Mouse (Mus musculus) embryonic stem cell, embryonic (primary cell): ENCODE data around the gene Slc38a3.

ENCODE experiments used
- CTCF ChIA-PET, 4 experiments: fragments of 300-600 bp in 2 of 4; fragments of 350-600 bp in 2 of 4; sonication (Branson Sonifier 250); formaldehyde crosslinking; loops; one replicate each; lab custom pipeline; 2022; ENCODE audit warnings: inconsistent platforms in 2 of 4; lab: Charles Lee
- POLR2A ChIA-PET, 4 experiments: fragments of 300-600 bp in 2 of 4; fragments of 350-600 bp in 2 of 4; sonication (Branson Sonifier 250); formaldehyde crosslinking; loops; one replicate each; lab custom pipeline; 2022; ENCODE audit warnings: antibody characterized with exemption in 4 of 4, inconsistent platforms in 1 of 4; lab: Charles Lee

Gene Slc38a3

GRCm38 (mm10) chr9:107679501-107679900 is 10.2 kb upstream of the Slc38a3 start, which contains the start of gene Gnat1:
Gene Gnat1, minus strand, starts transcription at chr9:107679712.
- CTCF ChIA-PET: interaction anchor here in 3 of 4 experiments (0.5 to 1.4 kb wide), 6 partner anchors 23 to 374 kb away, joined by 3 to 8 read pairs (median 3); partner anchors contain the start of gene Amigo3 (in 1 of the 3)
- POLR2A ChIA-PET: interaction anchor here in 3 of 4 experiments (0.5 to 6.3 kb wide), 4 partner anchors 15 to 188 kb away, joined by 3 to 44 read pairs (median 3); no protein-coding TSS in a partner anchor

- POLR2A ChIA-PET: interaction anchor here in 3 of 4 experiments (0.5 to 6.3 kb wide), 4 partner anchors 14 to 189 kb away, joined by 3 to 44 read pairs (median 3); no protein-coding TSS in a partner anchor
- CTCF ChIA-PET: interaction anchor here in 2 of 4 experiments (0.7 to 2.4 kb wide), 6 partner anchors 8 to 59 kb away, joined by 3 to 14 read pairs (median 4); partner anchors contain the start of gene Slc38a3 (in 1 of the 2)
These were observed 9.5 kb upstream of the Slc38a3 start for GRCm38 (mm10) chr9:107678861-107679260.

- ChIA-PET CTCF (interaction anchor here (0.6 to 5.0 kb wide), 92 partner anchors 9 to 389 kb away, joined by 3 to 121 read pairs (median 5); partner anchors contain the start of genes Gnai2 (in 3 of the 4), Slc38a3 (in 3 of the 4), Hyal3 (in 2 of the 4) and 6430571L13Rik (in 1 of the 4)), POLR2A (interaction anchor here in 3 of 4 experiments (0.7 to 6.3 kb wide), 21 partner anchors 10 to 70 kb away, joined by 3 to 44 read pairs (median 4); no protein-coding TSS in a partner anchor)
These were observed 8.6 kb upstream of the Slc38a3 start for GRCm38 (mm10) chr9:107677819-107678526.

- CTCF ChIA-PET: interaction anchor here (0.6 to 5.0 kb wide), 101 partner anchors 8 to 1799 kb away, joined by 3 to 121 read pairs (median 4); partner anchors contain the start of genes Gnai2 (in 3 of the 4), Slc38a3 (in 3 of the 4), Hyal3 (in 2 of the 4) and 6430571L13Rik (in 1 of the 4)
- POLR2A ChIA-PET: interaction anchor here in 3 of 4 experiments (0.6 to 6.3 kb wide), 28 partner anchors 9 to 81 kb away, joined by 3 to 44 read pairs (median 4); partner anchors contain the start of gene Sema3b (in 1 of the 3)
These were observed 7.9 kb upstream of the Slc38a3 start for GRCm38 (mm10) chr9:107677091-107677784.

- CTCF ChIA-PET: interaction anchor here (0.6 to 5.0 kb wide), 55 partner anchors 8 to 1084 kb away, joined by 3 to 121 read pairs (median 7); partner anchors contain the start of genes Slc38a3 (in 3 of the 4), Cyb561d2 (in 1 of the 4), Gnai2 (in 1 of the 4) and Hyal3 (in 1 of the 4)
These were observed 7.0 kb upstream of the Slc38a3 start for GRCm38 (mm10) chr9:107676302-107676701.

GRCm38 (mm10) chr9:107675671-107676301 is 6.5 kb upstream of the Slc38a3 start:
- CTCF ChIA-PET: interaction anchor here (0.5 to 5.0 kb wide), 59 partner anchors 8 to 379 kb away, joined by 3 to 121 read pairs (median 5); partner anchors contain the start of genes Slc38a3 (in 2 of the 4), Cyb561d2 (in 1 of the 4), Hyal3 (in 1 of the 4) and Ifrd2 (in 1 of the 4)
- POLR2A ChIA-PET: interaction anchor here (0.6 to 6.3 kb wide), 37 partner anchors 9 to 784 kb away, joined by 3 to 44 read pairs (median 4); partner anchors contain the start of genes Ifrd2 (in 2 of the 4), Gnai2 (in 1 of the 4), Hyal3 (in 1 of the 4) and Manf (in 1 of the 4)

More at GRCm38 (mm10) chr9:107676302-107676701, 7.0 kb upstream of the Slc38a3 start:
- POLR2A ChIA-PET: interaction anchor here in 3 of 4 experiments (0.8 to 6.3 kb wide), 22 partner anchors 12 to 785 kb away, joined by 3 to 44 read pairs (median 4); partner anchors contain the start of genes Ifrd2 (in 2 of the 3), Gnai2 (in 1 of the 3), Manf (in 1 of the 3) and Sema3b (in 1 of the 3)

GRCm38 (mm10) chr9:107674609-107675429 is 5.5 kb upstream of the Slc38a3 start:
- CTCF ChIA-PET: interaction anchor here (0.5 to 5.0 kb wide), 42 partner anchors 7 to 378 kb away, joined by 3 to 121 read pairs (median 4); partner anchors contain the start of genes Ifrd2 (in 1 of the 4), Sema3f (in 1 of the 4) and Slc38a3 (in 1 of the 4)
- POLR2A ChIA-PET: interaction anchor here (0.7 to 6.3 kb wide), 27 partner anchors 8 to 783 kb away, joined by 3 to 44 read pairs (median 4); partner anchors contain the start of genes Gnai2 (in 1 of the 4), Hyal3 (in 1 of the 4), Manf (in 1 of the 4) and Tmem115 (in 1 of the 4)

- CTCF ChIA-PET: interaction anchor here in 1 of 4 experiments (1.1 to 2.1 kb wide), 2 partner anchors 30 to 35 kb away, joined by 3 to 5 read pairs; partner anchors contain the start of gene Gnai2
- POLR2A ChIA-PET: interaction anchor here in 1 of 4 experiments (1.5 kb wide), 1 partner anchor 27 kb away, joined by 4 read pairs; no protein-coding TSS in a partner anchor
These were observed 929 bp upstream of the Slc38a3 start for GRCm38 (mm10) chr9:107670259-107670658.

- CTCF ChIA-PET: interaction anchor here (0.5 to 3.6 kb wide), 9 partner anchors 8 to 800 kb away, joined by 3 to 23 read pairs (median 9); partner anchors contain the start of gene Gnai2 (in 1 of the 4)
- POLR2A ChIA-PET: interaction anchor here in 2 of 4 experiments (0.7 to 1.7 kb wide), 11 partner anchors 9 to 94 kb away, joined by 3 to 5 read pairs (median 5); partner anchors contain the start of genes Hyal1 (in 1 of the 2) and Ifrd2 (in 1 of the 2)
These were observed 414 bp downstream of the Slc38a3 start for GRCm38 (mm10) chr9:107668916-107669315.

- POLR2A ChIA-PET: interaction anchor here in 2 of 4 experiments (0.6 to 1.7 kb wide), 11 partner anchors 9 to 106 kb away, joined by 3 to 5 read pairs (median 4); partner anchors contain the start of genes Hyal1 (in 1 of the 2) and Ifrd2 (in 1 of the 2)
- CTCF ChIA-PET: interaction anchor here (0.6 to 3.6 kb wide), 7 partner anchors 9 to 42 kb away, joined by 3 to 23 read pairs (median 11); no protein-coding TSS in a partner anchor
These were observed 1.3 kb downstream of the Slc38a3 start for GRCm38 (mm10) chr9:107668011-107668410.

GRCm38 (mm10) chr9:107667219-107667618 is 2.1 kb downstream of the Slc38a3 start:
- ChIA-PET POLR2A (interaction anchor here in 2 of 4 experiments (0.7 to 6.0 kb wide), 18 partner anchors 8 to 92 kb away, joined by 3 to 44 read pairs (median 4); partner anchors contain the start of genes Gnat1 (in 1 of the 2) and Sema3b (in 1 of the 2)), CTCF (interaction anchor here (0.8 to 3.6 kb wide), 17 partner anchors 9 to 234 kb away, joined by 3 to 23 read pairs (median 6); no protein-coding TSS in a partner anchor)

- POLR2A ChIA-PET: interaction anchor here in 3 of 4 experiments (0.6 to 6.0 kb wide), 20 partner anchors 8 to 603 kb away, joined by 3 to 44 read pairs (median 4); partner anchors contain the start of genes Gnat1 (in 1 of the 3) and Sema3b (in 1 of the 3)
- CTCF ChIA-PET: interaction anchor here (0.6 to 3.6 kb wide), 22 partner anchors 9 to 428 kb away, joined by 3 to 23 read pairs (median 5); partner anchors contain the start of gene Apeh (in 1 of the 4)
These were observed 2.6 kb downstream of the Slc38a3 start for GRCm38 (mm10) chr9:107666751-107667205.

- ChIA-PET POLR2A (interaction anchor here in 2 of 4 experiments (0.7 to 6.0 kb wide), 5 partner anchors 10 to 85 kb away, joined by 3 to 44 read pairs (median 15); partner anchors contain the start of gene Gnat1 (in 1 of the 2)), CTCF (interaction anchor here in 2 of 4 experiments (1.2 to 2.3 kb wide), 5 partner anchors 9 to 25 kb away, joined by 3 to 11 read pairs (median 3); no protein-coding TSS in a partner anchor)
These were observed 4.0 kb downstream of the Slc38a3 start for GRCm38 (mm10) chr9:107665308-107665707.

- ChIA-PET POLR2A (interaction anchor here in 1 of 4 experiments (1.4 to 6.0 kb wide), 2 partner anchors 13 to 28 kb away, joined by 4 to 44 read pairs; partner anchors contain the start of genes Gnai2 and Gnat1), CTCF (interaction anchor here in 3 of 4 experiments (0.5 to 3.2 kb wide), 6 partner anchors 11 to 71 kb away, joined by 3 to 19 read pairs (median 4); no protein-coding TSS in a partner anchor)
These were observed 5.8 kb downstream of the Slc38a3 start for GRCm38 (mm10) chr9:107663525-107663924.
